Mouse (Mus musculus) lung, postnatal 10 days (tissue): Measurements from ENCODE around the gene Slc38a7.
"Not testable (repeated sequence)": the region's sequence is repeated elsewhere in the genome, so short reads cannot be mapped to it uniquely, and the experiment has no call there.

ENCODE experiments used
- DNase-seq: peaks from one replicate; pipeline ENCODE4 v3.0.0; 2021

The Slc38a7 gene

DNA sequence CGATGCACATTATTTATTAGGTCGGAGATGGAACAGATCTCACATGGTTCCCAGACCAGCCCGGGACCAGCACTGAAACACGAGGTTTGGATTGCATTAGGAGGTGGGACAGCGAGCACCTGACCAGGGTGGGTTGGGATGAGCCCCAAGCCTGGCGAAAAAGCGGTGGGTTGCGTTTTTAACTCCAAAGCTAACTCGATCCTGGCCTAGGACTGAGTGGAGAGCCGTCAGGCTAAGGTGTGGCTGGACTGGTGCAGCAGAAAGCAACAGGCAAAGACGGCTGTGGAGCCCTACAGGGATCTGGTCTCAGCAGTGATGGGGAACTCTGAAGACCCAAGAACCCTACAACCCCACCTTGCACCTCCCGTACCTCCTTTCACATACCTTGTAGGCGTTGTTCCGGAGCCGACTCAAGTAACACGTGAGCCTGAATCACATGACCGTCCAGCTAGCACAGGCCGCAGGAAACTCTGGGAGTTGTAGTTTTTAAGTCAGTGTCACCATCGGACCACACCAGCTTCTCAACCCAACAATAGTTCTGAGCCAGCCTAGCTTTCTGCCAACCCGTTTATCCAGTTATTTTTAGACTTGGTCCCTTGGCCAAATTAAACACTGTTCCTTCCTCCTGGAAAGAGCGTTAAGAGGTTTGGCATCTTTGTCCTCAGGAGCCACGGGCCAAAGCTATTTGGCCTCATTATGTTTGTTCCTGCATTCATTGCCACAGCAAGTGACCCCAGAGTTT is at the start of gene Slc38a7:
Slc38a7 (minus strand) TSS at position 438 of the 742 bp plus-strand sequence.
- peak; percentile 85 for DNase-seq

DNA sequence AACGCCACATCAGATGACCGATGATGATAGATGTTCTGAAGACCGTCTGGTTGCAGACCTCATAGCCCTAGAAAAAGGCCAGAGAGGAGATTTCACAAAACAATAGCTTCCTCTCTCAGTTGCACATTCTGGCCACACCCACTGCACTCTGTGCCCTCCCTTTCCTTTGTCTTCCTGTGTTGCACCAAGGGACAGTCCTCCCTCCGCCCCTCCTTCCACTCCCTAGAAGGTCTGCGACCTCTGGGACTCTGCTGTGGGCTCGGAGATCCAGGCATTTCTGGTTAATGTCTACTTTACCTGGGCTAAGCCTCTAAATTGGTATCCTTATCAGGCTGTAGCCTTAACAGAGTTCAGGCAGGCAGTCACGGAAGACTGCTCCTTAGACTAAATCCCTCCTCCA is 48.5 kb upstream of the Slc38a7 start:
- peak; percentile 27 for DNase-seq

DNA sequence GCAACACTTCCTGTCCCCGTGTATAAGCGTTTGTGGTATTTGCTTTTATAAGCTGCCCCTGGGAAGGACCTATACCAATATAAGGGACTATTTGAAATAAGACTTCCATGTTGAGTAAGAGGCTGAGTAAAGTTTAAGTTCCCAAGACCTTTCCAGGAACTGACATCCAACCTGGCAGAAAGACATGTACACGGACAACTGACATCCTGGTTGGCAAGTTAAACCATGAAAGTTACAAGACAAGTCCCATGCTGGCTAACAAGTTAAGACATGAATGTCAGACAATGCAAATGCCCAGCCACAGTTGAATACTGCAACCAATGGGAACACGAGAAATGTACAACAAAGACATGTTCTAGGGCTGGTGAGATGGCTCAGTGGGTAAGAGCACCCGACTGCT is 40.4 kb upstream of the Slc38a7 start:
- no peak for DNase-seq

DNA sequence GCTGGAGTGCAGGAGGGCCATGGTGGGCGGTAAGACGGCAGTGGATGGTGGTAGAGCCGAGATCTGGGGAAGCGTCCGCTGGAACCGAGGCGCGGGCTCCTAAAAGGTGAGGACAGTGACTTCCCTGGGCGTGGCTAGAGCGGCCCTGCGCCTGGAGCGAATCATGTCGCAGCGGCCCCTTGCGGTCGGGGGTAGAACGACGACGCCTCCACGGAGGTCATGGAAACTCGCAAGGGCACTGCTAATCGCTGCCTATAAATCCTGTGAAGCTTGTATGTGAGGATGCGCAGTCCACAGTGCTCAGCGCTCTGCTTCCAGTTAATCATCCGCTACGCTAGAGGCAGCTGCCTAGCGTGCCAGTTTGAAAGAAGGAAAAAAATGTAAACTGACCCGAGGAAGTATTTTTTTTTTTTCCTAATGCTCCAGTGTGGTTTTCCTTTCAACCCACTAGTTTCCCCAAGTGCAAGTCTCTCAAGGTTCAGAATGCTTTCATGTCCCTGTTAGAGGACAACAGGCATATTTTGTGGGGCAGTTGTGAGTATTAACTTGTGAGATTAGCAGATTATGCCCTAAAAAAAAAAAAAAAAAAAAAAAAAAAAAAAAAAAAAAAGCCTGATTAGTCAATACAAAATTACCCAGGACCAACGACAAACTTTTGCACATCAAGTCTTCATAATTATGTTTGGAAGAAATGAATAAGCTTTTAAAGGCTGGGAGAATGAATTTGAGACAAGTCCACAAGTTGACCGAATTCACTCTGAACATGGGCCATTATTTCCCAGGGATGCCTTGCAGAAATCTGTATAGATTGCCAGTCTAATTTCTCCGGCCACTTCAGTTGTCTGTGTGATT is 35.2 kb upstream of the Slc38a7 start, which contains the start of gene Got2:
Got2 (minus strand) TSS at position 263 of the 852 bp plus-strand sequence.
- peak; percentile 93 for DNase-seq

DNA sequence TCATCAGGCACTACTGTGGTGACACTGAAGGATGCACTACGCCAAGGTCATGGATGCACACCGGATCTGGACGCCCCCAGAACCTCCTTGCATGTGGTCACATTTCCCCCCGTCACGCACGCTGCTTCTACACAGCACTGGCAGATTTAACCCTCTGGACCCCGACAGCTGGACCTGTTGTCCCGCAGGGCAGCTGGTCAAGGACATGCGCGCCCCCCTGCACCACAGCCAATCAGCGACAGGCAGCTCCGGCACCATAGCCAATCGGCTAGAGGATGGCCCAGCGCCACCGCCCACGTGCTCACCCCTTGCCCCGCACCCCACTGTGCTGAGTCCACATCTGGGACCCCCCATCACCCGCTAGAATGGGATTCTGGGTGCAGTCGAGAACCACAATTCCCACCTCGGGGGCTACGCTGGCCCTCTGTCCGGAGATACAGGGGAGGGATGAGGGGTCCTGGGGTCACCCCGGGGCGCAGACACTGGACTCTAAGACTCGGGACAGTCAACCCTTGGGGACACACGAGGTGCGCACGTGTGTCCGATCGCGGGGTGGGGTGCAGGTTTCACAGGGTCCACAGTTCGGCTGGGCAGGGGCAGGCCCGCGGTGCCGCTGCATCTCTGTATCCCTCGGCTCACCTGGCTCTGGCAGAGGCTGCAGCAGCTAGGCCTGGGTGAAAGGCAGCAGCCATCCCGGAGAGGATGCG is 34.4 kb upstream of the Slc38a7 start:
- peak; percentile 85 for DNase-seq

DNA sequence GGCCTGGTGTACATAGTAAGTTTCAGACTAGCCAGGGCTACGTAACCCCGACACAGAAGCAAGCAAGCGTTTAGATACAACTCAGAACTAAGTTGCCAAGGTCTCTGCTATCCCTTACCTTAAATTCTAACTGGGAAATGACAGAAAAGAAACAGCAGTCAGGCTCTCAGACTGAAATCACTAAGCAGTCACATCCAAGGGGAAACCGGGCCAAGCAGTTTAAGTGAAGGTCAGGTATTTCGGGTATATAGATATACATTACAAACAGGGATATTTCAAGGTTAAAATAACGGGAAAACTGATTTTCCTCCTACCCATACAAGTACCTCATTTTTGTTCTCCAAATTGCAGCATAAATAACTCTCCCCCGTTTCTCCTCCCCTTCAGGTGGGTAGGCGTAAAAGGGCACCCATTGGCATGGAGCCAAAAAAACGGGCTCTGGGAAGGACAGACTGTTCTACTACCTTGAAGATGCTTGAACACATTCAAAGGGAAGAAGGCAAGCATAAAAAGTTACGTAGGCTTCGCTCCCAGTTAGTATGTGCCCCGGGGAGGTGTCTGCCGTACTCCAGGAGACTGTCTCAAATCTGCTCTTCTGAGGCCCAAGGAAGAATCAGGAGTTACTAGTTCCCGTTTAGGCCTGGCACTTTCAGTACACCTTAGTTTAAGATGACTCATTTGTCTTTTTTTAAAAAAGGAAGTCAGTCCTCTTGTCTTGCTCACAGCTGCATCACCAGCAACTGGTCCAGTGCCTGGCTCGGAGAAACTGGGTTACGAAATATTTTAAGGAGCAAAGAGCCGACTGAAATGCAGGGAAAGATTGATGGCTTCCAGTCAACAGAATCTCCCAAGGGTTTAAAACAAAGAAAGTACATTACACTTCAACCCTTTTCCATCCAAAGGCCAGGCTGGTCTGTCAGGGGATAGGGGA is 33.6 kb upstream of the Slc38a7 start:
- peak; percentile 21 for DNase-seq

DNA sequence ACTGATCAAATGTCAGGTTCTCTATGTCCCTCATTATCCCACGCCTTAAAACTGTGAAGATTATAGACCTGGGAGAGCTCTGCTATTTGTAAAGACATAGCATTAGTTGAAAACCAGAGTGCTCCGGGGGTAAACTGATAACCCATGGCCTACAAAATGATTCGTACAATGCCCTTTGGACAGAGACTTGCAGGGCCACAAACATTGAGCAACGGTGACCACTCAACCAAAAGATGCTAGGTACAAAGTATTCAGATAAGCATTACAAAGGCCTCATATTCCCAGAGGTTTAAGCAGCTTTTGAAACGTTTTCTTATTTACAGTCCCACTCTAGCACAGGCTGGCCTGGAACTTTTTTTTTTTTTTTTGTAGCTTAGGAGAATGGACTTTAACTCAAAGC is 32.6 kb upstream of the Slc38a7 start:
- DNase-seq: no peak

DNA sequence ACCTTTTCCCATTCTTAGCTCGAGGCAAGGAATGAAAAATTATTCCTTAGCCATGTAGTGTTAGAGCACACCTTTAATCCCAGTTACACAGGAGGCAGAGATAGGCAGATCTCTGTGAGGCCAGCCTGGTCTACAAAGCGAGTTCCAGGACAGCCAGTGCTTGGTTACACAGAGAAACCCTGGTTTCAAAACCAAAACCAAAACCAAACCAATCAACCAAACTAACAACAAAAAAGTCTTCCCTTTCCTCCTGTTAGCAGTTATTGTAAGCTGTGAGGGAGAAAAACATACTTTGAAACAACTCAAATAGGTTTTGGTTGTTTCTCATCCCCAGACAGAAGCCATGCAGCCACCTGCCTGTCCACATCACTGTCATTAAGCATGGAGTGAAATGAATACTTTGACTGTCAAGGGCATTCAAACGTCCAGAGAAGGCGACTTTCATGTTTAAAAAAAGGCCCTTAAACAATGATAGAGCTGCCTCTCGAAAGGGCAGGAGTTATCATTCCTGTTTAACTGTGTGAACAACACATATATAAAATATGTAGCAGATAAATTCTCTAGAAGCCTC is 32.0 kb upstream of the Slc38a7 start:
- DNase-seq: no peak

DNA sequence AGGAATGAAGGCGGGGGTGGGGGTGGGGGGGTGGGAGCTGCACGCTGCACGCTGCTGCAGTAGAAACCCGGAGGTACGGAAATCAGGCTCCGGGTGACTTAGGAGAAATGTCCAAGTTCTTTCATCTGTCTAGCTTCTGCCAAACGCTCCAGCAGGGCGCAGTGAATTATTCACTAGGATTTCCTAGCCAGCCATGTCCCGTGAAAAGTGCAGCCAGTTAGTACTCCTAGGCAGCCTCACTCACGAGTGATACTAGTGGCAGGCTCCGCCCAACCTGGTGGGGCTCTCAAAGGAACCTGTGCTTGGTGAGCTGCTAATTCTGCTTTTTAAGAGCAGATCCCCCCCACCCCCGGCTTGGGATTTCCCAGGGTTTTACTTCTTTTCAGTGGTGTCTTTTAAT is 31.2 kb upstream of the Slc38a7 start:
- DNase-seq: no peak

DNA sequence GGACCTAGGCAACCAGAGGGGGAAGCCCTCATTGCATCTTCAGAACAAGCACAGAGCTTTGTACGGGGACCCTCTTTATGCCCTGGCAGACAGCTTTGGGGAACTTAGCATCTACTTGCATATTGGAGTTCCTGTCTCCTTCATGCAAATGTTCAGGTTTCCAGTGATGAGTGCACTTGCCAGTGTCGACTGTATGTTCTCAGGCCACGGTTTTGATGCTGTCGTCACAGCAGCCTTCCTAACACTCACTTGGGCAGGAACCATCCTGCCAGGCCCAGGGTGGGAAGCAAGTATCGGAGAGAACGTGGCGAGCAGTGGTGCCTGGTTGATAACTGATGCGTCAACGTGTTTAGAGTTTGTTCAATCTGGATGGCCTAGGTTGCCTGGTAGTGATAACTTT is 28.9 kb upstream of the Slc38a7 start:
- DNase-seq: no peak

DNA sequence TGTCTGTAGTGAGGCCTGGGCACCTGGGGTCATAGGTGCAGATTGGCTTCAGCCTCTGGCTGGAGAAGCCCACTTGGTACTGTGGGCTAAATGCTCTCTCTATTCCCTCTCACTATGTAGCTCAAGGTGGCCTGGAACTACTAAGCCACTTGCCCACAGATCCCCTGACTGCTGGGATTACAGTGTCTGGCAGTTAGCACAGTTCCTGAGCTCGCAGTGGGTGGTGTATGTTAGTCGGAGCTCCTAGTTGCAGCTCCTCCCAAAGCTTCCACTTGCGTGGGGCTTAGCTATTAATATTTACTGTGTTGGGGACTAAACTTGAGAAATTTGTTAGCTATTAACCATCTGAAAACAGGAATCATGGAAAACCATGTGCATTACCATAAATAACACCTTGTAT is 28.2 kb upstream of the Slc38a7 start:
- no peak for DNase-seq

DNA sequence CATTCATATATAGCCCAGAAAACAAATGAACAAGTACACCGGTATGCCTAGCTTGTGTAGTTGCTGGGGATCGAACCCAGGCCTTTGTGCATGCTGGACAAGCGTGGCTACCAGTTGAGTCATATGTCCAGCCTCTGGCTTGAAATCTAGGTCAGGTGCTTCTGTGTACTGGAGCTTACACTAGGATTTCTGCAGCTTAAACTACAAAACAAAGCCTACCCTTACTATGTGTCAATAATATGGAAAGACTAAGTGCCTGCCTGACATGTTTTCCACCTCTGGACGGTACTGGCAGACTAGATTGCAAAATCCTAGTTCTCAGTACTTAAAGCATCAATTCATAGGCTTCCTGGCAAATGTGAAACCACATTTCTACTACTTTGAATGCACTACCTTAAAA is 26.5 kb upstream of the Slc38a7 start:
- no peak for DNase-seq

DNA sequence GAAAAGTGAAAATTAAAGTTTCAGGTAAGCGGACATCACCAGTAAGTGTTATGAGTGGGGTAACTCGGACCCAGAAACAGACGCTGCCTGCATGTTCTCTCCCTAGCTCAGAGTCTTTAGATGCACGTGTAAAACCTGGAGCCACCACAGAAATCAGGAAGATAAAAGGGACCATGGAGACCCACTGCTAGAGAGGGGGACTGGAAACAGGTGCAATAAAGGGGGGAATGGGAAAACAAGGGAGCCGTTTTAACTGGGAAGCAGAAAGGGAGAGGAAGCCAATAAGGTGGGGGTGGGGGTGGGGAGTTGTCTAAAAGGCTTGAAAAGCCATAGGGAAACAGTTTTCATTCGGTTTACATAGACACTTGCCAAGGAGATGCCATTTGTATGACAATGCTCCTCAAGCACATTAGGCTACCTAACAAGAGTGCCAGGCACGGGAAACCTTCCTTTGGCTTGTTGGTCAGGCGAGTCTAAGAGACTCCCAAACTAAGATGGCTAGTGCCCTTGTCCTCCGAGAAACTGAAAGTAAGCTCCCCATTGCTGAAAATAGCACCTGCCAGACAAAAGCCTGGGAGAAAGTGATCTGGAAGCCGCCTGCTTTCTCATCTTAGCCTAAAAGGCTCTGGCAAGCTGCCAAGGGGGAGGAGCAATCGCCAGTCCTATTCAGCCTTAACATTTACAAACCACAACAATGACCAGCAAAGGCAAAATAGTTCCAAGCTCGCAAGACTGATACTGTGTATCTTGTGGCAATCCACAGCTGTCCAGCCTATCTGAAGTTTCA is 25.0 kb upstream of the Slc38a7 start:
- peak; percentile 57 for DNase-seq

DNA sequence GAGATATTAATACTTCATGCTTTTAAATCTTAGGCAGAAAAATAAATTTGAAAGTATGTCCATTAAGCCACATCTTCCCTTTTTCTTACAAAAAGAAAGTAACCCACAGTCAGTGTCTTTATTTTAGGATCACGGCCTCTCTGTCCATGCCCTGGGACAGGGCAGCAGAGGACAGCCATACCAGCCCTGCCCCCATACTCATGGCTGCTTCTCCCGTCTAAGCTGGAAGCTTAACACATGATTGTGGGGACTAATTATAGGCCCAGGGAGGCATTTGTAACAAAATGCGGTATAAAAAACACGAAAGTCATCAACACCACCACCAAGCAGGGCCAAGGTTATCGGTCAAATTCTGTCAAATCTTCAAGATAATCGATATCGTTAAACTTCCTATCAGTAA is 21.9 kb upstream of the Slc38a7 start:
- DNase-seq: no peak

DNA sequence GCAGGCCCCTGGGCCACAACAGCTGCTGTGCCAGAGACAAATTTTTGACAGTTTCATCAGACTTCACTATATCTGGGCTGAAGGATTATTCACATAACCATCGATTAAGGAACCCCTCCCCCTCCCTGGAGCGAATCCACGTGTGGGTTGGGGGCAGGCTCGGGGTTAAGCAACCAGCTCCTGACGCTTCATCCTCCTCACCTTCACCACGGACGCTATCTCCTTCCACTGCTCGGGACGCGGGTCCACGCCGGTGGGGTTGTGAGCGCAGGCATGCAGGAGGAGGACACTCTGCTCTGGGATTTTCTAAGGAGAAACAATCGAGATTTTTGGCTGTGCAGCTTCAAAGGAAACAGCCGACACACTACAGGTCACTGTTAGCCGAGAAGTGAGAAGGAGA is 18.4 kb upstream of the Slc38a7 start:
- no peak for DNase-seq

DNA sequence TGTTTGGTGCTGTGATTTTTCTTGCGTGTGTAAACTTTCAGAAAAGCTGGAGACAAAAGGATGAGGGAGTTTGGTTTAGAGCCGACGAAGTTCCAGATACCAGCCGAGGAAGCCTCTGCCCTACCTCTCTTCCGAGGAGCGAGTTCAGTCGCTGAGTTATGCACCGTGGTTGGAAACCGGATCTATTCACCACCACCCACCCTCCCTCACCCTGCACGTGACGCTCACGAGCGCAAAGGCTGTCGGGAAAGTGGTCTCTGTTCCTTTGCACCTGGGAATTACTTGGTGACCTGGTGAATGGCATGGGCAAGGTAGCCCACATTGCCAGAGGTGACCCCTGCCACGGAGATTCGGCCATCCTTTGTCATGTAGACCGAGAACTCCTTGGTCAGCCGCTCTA is 11.5 kb upstream of the Slc38a7 start:
- DNase-seq: not testable (repeated sequence)

DNA sequence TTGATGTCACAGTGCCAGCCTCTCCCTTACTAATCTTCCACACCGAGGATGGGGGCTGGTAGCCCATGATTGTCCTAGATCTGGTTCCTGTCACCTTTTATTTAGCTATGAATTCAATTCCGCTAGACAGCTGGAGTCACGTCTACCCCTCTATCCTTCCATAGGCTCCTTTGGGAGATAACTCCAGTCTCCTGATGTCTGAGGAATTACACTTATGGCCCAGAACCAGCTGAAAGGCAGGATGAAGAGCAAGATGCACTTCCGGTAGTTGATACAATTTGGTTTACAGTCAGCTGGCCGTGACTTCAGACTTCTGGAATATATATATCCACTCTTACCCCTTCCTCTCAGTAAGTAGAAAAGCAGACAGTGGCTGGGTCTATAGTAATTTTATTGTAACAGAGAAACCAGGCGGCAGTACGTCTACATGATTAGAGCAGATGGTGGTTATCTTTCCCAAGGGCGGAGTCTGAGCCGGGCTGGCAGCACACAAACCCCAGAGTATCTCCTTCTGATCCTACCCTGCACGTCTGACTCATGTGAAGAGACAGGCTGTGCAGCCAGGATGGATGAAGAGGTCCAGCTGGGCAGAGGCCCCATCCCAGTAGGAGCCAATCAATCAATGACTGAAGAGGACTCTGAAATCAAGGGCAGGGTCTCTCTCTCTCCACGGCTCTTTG is 10.6 kb upstream of the Slc38a7 start:
- not testable (repeated sequence) for DNase-seq

DNA sequence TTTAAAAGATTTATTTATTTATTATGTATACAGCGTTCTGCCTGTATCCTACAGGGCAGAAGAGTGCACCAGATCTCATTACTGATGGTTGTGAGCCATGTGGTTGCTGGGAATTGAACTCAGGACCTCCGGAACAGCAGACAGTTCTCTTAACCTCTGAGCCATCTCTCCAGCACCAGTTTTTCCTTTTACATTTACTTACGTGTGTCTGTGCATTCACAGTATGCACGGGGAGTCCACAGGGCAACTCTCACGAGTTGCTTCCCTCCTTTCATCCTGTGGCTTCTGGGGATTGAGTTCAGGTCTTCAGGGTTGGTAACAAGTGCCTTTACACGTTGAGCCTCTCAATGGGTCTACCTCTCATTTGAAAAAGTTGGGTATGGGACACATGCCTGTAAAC is 835 bp upstream of the Slc38a7 start:
- no peak for DNase-seq

DNA sequence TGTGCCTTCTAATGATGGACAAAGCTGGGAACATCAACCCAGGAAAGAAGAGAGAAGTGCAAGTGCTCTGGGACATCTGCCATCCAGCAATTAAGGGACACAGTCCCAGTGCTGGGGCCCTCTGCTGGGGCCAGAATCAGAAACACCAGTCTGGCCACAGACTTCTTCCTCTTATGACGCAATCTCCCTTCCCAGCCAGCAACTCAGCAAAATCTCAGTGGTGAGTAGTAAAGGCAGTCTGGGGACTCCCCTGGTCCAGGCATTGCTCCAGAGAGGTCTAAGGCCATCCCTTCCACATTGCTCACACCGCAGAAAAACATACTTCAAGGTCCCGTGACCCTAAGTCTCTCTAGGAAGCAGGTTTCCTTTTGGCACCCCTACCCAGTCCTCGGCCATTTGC is 1.0 kb downstream of the Slc38a7 start:
- peak; percentile 45 for DNase-seq

DNA sequence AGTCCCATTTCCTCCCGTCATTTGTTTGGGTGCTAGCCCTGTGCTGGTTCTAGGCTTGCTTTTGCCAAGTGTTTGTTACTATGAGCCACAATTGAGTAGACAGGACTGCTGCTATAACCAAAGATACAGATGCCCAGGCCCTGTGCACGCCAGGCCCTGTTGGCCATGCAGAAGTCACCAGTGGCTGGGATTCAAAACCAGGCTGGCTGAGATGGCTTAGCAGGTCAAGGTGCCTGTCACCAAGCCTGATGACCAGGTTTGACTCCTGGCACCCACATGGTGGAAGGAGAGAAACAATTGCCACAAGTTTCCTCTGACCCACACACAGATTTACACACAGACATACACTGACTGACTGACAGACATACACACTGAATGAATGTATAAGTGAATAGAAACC is 3.0 kb downstream of the Slc38a7 start:
- DNase-seq: no peak
